Mouse (Mus musculus) heart, postnatal 36 days (tissue): ENCODE measurements around the gene Lats2. TPM values are rescaled to one million over a fixed set of nuclear protein-coding genes. Genes with fewer than 3 reads are reported as not detected.
A peak's percentile ranks its signal among the peaks of the same experiment; 100 is the strongest.

ENCODE experiments used
- DNase-seq, 2 experiments: peaks; one replicate each; pipeline ENCODE4 v3.0.0; 2021 to 2022
- intact Hi-C: fragments of 180-260 bp; cut with DNase I; formaldehyde crosslinking; loops from one replicate; pipeline ENCODE4 v1.15.1; 2025
- total RNA-seq, 2 experiments: library from RNA; stranded (reverse); gene quantifications; 2 replicates each; pipeline ENCODE4 v1.2.3; 2021

The Lats2 gene
- total RNA-seq, 2 experiments from 2014 or later = 33.3 to 38.5 TPM

DNA sequence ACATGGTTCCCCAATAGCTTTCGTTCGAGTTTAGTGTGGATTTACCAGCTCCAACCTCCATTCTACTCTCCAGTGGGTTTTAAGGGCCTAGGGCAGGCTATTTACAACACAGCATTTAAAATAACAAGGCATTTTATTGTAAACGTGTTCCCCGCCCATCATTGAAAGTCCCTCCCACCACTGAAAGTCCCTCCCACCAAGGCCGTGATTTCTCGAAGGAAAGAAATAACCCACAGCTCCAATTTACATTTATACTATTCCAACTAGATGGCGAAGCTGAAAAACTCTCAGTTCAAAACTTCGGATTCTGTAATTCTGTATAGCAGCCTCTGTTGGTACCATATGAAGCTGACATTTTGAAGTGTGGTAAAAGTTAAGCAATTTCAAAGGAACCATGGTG is 13.6 kb downstream of the Lats2 start:
- intact Hi-C loops = loop anchor here (2.0 to 10.0 kb wide), 3 partner anchors 38 to 1070 kb away; no protein-coding TSS in a partner anchor
- DNase-seq = peak in 1 of 2 experiments; percentile 47

DNA sequence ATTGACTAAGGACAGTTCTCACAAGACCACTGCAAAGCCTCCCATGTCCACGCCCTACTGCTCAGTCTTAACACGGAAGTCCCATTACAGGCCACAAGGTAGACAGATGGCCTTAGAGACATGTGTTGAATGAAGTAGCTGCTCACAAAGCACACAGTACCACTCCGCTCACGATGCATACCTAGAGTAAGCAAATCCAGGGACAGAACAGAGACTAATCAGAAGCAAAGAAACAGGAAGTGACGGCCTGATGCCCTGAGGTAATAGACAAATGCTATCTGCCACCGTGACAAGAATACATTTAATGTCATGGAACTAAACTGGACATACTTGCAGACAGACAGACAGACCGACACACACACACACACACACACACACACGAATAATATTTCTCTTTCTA is 17.5 kb downstream of the Lats2 start:
- intact Hi-C loops = loop anchor here (10.0 kb wide), 1 partner anchor 1074 kb away; no protein-coding TSS in a partner anchor

DNA sequence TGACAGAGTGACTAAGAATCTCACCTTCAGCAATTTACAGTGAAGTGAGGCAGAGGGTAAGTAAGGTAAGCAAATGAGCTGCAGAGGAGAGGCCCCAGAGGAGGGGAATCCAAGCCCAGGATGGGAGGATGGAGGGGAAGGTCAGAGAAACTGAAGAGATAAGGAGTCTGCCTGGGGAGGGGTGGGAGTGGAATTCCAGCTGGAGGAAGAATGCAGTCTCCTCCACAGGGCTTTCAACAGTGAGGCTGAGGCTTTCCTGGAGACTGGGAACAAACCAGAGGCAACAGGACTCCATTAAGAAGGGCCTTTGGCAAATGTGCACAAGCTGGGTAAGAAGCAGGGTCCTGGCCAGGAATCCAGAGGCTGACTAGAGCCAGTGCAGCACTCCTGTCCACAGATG is 21.1 kb downstream of the Lats2 start:
- DNase-seq = no peak
- intact Hi-C loops = no loop called here

More for the DNA sequence above, 17.5 kb downstream of the Lats2 start:
- DNase-seq = no peak

DNA sequence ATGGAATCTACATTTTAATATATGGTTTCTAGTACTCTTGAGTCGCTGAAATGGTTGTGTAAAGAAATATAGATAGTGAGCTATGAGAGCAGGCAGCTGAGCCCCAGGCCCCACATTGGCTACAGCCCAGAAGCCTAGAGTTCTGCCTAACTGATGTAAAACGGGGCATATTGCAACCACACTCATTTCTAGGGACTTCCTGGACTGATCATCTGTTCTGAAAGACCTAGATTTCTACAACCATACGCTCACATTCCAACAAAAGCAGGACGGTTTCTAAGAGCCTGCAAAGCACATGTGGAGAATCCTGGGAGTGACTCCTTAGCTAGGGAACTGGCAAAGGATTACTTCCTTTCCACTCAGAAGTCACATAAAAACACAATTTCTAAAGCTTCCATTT is 22.0 kb downstream of the Lats2 start:
- no peak for DNase-seq
- intact Hi-C loops = no loop called here

DNA sequence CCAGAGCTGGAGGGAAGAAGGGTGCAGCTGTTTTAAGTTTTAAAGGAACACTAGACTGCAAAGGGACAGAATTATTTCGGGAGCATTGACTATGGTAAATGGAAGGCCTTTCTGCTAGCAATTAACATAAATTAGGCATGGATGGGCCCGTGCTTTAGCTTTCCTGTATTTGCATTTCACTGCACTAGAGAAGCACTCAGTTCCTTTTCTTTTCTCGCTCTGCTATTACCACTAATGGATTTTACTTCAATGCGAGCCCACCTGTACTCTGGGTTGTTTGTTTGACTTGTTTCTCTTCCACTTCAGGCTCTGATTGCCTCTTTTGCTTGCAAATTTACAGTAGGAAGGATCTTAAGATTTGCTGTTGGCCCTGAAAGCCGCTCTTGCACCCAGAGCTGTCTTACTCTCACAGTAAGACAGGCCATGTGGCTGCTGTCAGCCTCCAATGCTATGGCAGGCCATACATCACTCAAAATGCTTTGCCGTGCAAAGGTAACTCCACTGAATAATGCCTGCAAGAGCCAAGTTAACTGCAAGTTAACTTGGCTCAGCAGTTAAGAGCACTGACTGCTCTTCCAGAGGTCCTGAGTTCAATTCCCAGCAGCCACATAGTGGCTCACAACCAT is 25.4 kb downstream of the Lats2 start:
- intact Hi-C loops = no loop called here
- no peak for DNase-seq

DNA sequence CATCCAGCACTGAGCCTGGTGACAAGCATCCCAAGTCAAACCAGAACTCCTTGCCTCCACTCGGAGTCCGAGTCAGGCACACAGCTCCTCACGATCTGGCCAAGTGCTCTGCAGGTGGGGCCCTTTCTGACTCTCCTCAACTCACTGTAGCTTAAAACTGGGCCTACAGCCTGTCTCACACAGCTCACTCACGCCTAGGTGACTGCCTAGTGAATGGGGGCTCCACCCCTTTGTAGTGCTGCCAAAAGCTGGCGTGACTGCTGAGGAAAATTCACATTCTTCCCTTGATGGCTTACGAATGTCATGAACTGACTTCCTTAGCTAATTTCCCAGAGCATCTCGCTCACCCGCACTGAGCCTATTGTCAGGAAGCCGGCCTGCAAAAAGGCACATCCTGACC is 27.7 kb downstream of the Lats2 start:
- peak; percentile 62 to 68 for DNase-seq
- intact Hi-C loops = loop anchor here (1.0 to 2.0 kb wide), 2 partner anchors 15 to 22 kb away; no protein-coding TSS in a partner anchor

DNA sequence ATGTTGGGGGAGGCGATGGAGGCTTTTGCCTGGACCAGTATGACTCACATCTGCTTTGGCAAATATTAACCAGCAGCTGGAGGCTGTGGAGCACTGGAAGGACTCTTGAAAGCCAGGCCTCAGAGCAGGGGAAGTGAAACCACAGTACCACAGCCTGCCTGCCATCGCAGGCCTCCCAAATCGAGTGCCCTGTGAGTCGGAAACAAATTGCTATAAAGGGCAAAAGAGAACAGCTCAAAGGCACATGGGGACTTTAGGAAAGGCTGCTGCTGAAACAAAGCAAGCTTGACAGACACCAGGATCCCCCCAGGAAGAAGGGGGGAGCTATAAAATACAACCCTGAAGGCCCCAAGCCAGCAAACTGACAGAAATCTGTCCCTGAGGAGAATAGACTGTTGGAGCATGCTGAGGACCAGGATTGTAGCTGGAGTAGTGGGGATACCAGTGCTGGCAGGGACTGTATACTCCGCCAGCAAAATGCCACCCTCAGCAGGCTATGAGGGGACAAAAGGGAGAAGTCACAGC is 28.2 kb downstream of the Lats2 start:
- peak; percentile 50 to 60 for DNase-seq

DNA sequence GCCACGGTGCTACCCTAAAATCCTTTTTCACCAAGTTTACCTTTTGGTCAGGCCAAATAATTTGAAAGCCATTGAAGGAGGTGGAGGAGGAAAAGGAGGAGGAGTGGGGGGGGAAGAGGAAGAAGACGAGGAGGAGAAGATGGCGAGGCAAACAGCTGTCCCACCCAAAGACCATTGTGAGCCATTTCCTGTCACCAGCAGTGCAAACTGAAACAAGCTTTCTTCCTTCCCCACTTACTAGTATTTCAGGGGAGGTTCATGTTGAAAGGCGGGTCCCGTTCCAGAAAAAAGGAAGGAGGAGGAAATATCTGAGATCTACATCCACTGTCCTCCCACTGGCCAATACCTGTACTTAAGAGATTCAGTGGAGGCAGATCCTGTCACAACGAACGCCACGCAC is 28.8 kb downstream of the Lats2 start:
- intact Hi-C loops = no loop called here
- DNase-seq = no peak

More for the DNA sequence above, 28.2 kb downstream of the Lats2 start:
- intact Hi-C loops = loop anchor here (1.0 to 2.0 kb wide), 2 partner anchors 15 to 21 kb away; no protein-coding TSS in a partner anchor

DNA sequence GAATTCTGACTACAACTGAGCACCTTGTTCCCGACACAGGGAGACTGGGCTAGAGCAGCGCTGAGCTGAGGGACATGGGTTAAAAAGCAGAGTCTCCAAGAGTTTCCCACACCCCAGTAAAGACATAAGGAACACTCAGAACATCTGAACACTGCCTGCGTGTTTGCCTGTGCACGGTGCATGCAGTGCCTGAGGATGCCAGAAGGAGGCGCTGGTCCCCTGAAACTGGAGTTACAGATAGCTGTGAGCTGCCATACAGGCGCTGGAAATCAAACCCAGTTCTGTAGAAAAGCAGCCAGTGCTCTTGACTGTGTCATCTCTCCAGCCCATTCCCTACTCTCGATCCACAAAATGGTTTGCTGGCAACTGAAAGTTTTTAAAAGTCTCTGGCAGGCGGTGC is 32.0 kb downstream of the Lats2 start:
- DNase-seq = no peak
- intact Hi-C loops = no loop called here

DNA sequence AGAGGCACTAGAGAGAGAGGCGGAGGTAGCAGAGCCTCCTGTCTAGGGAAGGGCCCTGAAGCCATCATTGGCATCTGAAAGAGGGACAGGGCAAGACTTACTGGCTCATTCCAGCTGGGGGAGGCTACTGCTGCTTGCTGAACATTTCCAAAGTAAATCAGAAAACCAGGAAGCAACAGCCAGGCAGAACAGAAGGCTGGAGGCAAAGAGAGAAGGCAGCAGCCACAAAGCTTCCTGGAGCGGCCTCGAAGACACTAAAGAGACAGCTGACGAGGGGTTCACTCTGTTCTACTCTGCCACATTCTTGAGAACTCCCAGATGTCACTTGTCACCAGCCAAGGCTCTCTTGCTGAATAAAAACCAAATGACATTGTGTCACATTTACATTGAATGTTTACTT is 33.7 kb downstream of the Lats2 start:
- DNase-seq = no peak
- intact Hi-C loops = no loop called here

DNA sequence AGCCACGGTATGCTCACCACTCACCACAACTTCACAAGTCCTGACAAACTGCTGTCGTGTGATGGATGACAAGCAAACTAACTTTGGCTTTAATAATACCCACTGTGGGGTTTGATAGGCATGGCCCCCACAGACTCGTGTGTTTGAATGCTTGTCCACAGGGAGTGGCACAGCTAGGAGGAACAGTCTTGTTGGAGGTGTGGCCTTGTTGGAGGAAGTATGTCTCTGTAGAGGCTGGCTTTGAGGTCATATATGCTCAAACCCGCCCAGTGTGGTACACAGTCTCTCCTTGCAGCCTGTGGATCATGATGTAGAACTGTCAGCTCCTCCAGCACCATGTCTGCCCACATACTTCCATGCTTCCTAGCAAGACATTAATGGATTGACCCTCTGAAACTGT is 39.9 kb downstream of the Lats2 start:
- intact Hi-C loops = no loop called here
- no peak for DNase-seq

DNA sequence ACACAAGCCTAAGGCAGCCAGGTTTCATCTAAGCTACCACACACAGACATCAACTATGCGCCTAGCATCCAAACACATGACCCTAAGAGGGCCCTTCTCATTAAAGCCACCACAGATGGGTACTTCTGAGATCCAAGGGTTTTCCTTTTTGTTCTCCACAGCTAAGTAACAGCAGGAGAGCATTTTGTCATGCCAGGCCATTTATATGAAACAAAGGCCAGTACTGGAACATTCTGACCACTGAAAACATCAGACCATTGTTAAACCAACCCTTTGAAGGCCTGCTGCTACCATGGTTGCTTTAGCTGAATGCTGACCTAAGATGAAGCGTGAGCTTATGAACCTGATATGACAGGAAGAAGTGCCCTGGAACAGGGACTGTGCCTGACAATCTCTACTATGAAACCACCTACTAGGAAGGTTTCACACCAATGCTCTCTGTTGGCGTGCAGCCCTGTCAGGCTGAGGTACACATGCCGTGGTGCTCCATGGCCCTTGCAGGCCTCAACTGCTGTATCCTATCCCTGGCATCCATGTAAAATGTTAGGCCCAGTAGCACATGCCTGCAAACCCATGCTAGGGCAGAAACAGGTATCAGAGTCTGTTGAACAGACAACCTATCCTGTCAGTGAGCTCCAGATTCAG is 41.5 kb downstream of the Lats2 start:
- intact Hi-C loops = no loop called here
- DNase-seq = no peak

DNA sequence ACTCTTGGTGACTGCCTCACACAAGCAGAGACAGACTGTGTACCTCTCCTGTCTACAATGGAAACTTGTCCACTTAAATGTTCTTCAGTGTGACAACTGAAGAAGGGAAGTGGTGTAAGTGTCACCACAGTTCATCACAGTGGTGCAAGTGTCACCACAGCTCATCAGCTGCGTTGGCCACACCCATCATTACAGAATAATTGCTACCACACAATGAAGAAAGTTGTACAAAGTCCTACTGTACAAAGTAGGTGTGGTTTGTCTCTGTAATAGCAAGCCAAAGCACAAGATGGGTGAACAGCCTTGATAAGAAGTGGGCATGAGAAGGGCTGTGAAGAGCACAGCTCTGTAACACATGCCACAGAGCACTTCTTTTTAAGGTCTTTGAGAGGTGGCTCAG is 45.3 kb downstream of the Lats2 start:
- intact Hi-C loops = no loop called here
- no peak for DNase-seq

DNA sequence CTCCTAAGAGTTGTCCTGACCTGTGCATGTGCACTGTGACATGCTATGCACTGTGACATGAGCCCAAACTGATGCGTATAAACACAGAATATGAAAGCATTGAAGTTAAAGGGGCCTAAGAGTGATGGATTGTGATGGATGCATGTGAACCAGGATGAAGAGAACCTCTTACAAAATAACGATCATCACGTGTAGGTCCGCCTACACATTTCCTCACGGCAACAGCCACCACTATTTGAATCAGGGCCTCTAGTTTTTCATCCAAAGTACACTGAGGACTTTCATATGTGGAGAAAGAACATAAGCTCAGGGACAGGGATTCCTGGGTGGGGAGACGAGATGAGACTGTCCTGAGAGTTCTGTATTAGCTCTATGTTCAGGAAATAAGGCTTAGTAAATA is 47.1 kb downstream of the Lats2 start:
- DNase-seq = no peak
- intact Hi-C loops = no loop called here

DNA sequence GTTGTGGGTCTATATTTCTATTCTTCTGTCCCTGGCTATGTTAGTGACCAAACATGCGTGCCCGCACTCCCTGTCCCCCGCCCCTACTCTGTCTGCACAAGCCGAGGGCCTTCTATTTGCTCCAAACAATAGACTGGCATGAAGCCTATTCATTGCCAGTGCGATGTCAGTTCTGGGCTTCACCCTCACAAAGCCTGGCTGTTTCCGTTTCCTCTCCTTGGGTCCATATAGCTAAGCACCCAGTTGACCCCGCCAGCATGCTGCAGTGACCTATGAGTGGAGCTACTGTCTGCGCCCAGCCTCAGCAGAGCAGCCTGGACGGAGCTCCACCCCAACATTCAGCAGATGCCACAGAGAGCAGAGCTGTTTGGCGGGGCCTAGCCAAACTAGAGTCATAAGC is 49.0 kb downstream of the Lats2 start:
- intact Hi-C loops = loop anchor here (2.0 kb wide), 1 partner anchor 22 kb away; no protein-coding TSS in a partner anchor
- DNase-seq = peak in 1 of 2 experiments; percentile 45

DNA sequence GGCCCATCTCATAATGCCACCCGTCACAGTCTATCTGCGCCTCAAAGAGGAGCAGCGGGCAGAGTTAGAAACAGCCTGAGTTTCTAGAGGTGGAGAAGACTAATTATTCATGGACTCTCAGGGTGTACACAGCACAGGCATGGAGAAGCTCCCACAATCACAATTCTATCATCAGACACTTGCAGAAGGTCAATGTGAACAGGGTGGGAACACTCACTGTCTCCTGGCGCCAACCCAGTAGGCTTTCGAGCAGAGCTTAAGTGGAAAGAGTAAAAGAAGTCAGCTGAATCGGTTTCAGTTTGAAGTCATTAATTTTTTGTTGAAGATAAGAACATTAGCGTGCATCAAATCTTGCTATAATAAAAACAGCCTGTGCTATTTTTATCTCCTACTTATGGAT is 49.6 kb downstream of the Lats2 start:
- DNase-seq = peak; percentile 44 to 49
- intact Hi-C loops = loop anchor here (2.0 kb wide), 1 partner anchor 22 kb away; no protein-coding TSS in a partner anchor

DNA sequence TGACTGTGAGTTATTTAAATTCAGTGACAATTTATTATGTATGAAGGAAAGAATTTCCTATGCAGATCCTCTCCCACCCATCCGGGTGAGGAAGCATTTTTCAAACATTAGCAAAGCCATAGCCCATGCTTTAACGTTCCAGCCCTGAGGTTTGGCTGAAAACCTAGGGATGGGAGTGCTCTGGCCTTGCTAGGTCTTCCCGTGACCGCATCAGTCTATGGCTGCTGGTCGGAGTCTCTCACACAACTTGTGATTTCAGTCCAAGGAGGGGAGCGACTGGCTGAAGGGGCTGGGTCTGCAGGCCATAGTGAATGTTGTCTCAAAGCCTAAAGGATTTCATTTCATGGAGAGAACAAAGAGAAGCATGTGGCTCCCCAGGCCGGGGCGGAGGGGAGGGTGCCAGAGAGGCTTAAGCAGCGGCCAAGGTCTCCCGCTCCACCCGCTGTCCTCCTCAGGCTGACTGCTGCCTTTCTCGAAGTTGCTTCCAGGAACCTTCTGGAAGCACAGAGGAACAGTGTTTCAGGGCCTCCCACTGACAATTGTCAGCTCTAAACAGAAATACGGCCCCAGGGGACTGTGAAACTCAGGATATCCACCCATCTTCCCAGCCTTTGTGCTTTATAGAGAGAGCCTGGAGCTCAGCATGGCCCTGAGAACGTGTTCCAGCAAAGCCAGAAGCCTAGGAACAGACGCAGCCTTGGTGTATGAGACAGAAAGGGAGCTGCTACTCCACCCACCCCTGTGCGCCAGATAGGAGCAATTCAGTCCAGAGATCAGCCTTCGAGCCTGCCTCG is 50.9 kb downstream of the Lats2 start:
- intact Hi-C loops = loop anchor here (2.0 kb wide), 1 partner anchor 38 kb away; no protein-coding TSS in a partner anchor
- DNase-seq = peak; percentile 59 to 64

DNA sequence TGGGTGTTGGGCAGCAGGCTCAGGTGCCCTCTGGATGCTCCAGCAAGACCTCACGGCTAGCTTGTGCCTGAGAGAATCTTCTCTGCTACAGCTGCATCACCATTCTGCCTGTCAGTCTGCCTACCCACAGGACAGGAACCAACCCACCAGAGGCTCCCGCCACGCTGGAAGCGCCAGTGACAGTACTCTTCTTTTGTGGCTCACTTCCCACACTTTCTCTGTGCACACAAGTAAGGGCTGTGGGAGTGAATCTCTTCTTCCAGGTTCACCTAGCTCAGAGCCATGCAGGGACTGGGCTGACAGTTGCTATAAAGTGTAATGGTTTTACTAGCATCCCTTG is 51.5 kb downstream of the Lats2 start:
- intact Hi-C loops = loop anchor here (2.0 kb wide), 1 partner anchor 38 kb away; no protein-coding TSS in a partner anchor
- no peak for DNase-seq

DNA sequence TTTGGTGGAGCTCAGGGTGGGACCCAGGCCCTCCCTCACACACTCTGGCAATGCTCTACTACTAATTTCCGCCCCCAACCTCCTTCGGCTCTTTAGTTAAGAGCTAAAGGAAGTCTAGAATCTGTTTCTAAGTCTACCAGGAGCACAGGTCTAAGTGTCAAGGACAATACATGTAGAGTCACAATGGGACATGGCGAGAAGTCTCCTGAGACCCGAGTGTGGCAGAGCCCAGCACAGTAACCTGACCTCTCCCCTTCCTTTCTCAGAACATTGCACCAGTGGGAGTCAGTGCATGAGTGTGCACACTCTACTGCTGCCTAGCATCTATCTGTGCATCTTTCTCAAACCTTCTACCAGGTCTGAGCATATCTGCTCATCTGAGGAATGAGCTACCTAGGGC is 52.4 kb downstream of the Lats2 start:
- no peak for DNase-seq

DNA sequence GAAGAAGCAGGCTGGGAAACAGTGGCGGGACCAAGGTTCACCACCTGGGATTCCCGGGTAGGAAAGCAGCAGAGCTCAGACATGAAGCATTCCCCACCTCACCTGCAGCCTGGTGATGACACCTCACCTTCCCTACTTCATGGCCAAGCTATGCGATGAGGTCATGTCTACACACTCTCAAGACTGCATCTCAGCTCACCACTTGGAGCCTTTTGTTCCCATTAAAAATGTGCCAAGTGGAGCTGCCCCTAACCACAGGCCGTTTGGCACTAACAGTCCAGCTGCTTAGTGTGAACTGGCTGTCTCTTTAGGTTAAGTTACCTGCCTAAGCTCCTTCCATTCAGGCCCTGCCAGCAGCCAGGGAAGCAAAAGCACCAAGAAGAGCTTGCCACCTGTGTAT is 53.1 kb downstream of the Lats2 start:
- DNase-seq = no peak
- intact Hi-C loops = no loop called here

More for the DNA sequence above, 52.4 kb downstream of the Lats2 start:
- intact Hi-C loops = loop anchor here (2.0 kb wide), 1 partner anchor 39 kb away; no protein-coding TSS in a partner anchor

DNA sequence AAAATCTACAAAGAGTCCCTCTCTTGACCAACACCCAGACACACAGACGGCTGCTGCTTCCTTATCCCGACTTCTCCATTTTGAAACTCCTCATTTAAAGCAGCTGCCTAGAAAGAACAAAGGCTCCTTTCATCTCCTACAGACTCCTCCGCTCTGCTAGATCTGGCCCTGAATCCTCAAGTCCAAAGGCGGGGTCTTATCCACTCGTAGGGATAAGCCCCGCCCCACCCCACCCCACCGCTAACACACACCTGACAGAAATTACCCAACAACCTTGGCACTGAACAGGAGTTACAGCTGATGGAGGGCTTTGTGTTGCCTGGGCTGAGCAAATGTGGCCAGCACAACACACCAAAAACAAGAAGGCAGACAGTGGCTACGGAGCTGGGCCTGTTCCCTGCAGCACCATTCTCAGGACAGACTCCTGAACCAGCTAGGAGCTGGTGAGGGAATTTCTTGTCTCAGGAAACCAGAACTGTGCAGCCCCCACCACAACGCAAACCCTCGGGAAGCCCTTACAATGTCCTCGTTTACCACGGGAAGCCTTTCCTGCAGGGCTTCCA is 56.2 kb downstream of the Lats2 start:
- no peak for DNase-seq
- intact Hi-C loops = no loop called here
